Mouse (Mus musculus) brain, embryonic 14.5 days (tissue): ENCODE data around the gene Baiap2l1. TPM values are rescaled to one million over a fixed set of nuclear protein-coding genes. Genes with fewer than 3 reads are reported as not detected.
A peak's percentile ranks its signal among the peaks of the same experiment; 100 is the strongest.

ENCODE experiments used
- DNase-seq: peaks from one replicate; pipeline ENCODE4 v3.0.0-alpha.2; 2011; ENCODE audit warnings: low read depth
- CTCF ChIP-seq: fragments of 200-500 bp; IDR thresholded peaks from 2 replicates; pipeline ENCODE4 v1.5.1; 2012; ENCODE audit warnings: inconsistent platforms, mild to moderate bottlenecking, moderate library complexity, borderline replicate concordance; ENCODE audit not compliant: insufficient read depth, insufficient read length; ENCODE audit errors: extremely low read depth
- POLR2A ChIP-seq: fragments of 200-500 bp; IDR thresholded peaks from 2 replicates; pipeline ENCODE4 v1.6.1; 2012; ENCODE audit warnings: mild to moderate bottlenecking, inconsistent platforms, borderline replicate concordance; ENCODE audit not compliant: poor library complexity, insufficient read depth, insufficient read length, severe bottlenecking; ENCODE audit errors: extremely low read depth
- polyA plus RNA-seq: library from polyadenylated mRNA; depleted of rRNA; stranded (reverse); fragments of >200 nt; gene quantifications from 2 replicates; pipeline ENCODE4 v1.2.3, GENCODE M21; 2012

Baiap2l1 gene
- polyA plus RNA-seq, 1 experiment = 0.89 TPM

DNA sequence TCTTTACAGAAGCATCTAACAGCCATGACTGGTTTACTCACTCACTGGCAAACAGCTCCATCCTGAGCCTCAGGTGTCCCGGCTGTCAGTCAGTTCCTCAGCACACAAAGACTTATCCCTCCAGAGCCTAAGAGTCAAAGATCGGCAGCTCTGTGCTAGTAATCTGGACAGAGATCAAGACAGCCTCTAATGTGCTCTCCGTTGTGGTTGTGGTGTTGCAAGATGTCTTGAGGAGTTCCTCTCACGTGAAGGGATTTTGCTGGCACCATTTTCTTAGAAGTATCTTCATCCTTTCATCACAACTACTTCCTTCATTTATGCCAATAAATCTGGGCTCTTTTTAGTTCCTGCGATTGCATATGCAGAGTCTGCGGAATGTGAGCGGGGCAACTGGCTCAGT is 45.7 kb downstream of the Baiap2l1 start:
- DNase-seq = no peak
- TF ChIP-seq CTCF (no peak), POLR2A (no peak)

GRCm38 (mm10) chr5:144308929-144309328 is 49.0 kb downstream of the Baiap2l1 start:
- no peak for DNase-seq
- TF ChIP-seq POLR2A = no peak
- no peak for TF ChIP-seq CTCF

- DNase-seq = no peak
- TF ChIP-seq POLR2A (no peak), CTCF (no peak)
Measured at GRCm38 (mm10) chr5:144303071-144303470, 54.8 kb downstream of the Baiap2l1 start.

DNA sequence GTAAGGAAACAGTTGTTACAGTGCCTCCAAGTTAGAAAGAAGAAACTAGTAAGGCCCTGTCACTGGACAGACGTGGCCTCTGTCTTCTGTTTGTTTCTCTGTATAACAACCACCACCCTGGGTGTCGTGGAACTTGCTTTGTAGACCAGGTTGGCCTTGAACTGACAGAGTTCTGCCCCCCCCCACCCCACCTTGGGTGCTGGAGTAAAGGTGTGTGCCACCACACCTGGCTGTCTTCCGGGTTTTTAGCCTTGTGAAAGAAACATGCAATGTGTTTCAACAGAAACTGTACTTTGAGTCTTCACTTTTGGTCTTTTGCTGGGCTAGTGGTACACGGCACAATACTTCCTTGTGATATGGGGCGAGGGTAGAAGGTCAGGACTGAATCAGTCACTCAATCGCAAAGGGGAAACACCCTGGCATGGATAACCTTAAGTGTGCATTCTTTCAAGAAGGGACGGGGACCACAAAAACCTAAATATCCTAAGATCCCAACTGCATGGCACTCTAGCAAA is 61.8 kb downstream of the Baiap2l1 start:
- TF ChIP-seq POLR2A = no peak
- TF ChIP-seq CTCF = no peak
- no peak for DNase-seq

- no peak for TF ChIP-seq POLR2A
- TF ChIP-seq CTCF = no peak
Measured at GRCm38 (mm10) chr5:144295357-144295756, 62.6 kb downstream of the Baiap2l1 start.

DNA sequence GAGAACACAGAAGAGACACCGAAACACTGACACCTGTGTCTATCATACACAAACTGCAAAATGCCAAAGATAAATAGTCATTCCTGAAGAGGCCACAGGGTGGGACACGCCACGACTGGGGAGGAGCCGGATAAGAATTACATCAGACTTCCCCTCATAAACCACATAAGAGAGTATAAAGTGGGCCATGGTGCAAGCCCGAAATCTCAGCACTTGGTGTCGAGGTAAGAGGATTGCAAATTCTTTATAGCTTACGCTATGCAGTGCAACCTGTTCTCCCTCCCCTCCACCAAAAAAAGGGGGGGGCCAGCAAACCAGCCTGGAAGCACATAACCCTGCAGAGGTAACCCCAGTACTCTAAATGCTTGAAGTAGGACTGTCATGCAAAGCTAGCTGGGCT is 63.0 kb downstream of the Baiap2l1 start:
- no peak for TF ChIP-seq POLR2A
- no peak for TF ChIP-seq CTCF

More at GRCm38 (mm10) chr5:144295357-144295756, 62.6 kb downstream of the Baiap2l1 start:
- no peak for DNase-seq

DNA sequence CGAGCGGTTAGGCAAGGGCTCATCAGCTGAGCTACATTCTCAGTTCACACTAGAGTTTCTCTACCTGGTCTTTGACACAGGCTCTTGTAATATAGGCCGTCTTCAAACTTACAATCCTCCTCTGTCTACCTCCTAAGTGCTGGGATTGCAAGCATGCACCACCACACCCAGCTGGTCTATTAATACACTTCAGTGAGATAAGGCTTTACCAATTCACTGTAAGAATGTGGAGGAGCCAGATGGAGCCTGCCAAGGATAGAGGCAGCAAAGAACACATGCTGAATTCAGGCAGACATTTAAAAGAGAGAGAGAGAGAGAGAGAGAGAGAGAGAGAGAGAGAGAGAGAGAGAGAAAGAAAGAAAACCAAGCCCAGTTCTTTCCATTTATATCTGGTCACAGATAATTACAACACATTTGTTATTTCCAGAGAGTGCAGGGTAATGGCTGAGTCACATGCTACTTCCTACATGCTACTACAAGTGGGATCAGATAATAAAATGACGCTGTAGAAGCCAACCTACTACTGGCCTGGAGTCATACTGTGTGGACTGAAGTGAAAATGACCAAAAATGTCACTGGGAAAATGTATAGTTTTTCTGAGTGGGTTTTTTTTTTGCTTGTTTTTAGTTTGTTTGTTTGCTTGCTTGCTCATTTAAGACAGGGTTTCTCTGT is 68.0 kb downstream of the Baiap2l1 start:
- DNase-seq = peak; percentile 28
- no peak for TF ChIP-seq POLR2A
- no peak for TF ChIP-seq CTCF

More for the DNA sequence above, 63.0 kb downstream of the Baiap2l1 start:
- no peak for DNase-seq

- DNase-seq = no peak
- TF ChIP-seq CTCF = no peak
- TF ChIP-seq POLR2A = no peak
Measured at GRCm38 (mm10) chr5:144288391-144288790, 69.5 kb downstream of the Baiap2l1 start.

GRCm38 (mm10) chr5:144287267-144287820 is 70.6 kb downstream of the Baiap2l1 start:
- no peak for DNase-seq
- TF ChIP-seq POLR2A (no peak), CTCF (no peak)

GRCm38 (mm10) chr5:144286591-144287266 is 71.2 kb downstream of the Baiap2l1 start:
- TF ChIP-seq CTCF (no peak), POLR2A (no peak)
- DNase-seq = no peak

GRCm38 (mm10) chr5:144284599-144284998 is 73.3 kb downstream of the Baiap2l1 start:
- TF ChIP-seq POLR2A (no peak), CTCF (no peak)
- DNase-seq = no peak
